Mouse (Mus musculus) limb, embryonic 10.5 days (tissue): Measurements from ENCODE around the gene Smc1a. TPM values are rescaled to one million over a fixed set of nuclear protein-coding genes. Genes with fewer than 3 reads are reported as not detected.

Experiments
- DNase-seq: peaks from one replicate; pipeline ENCODE4 v3.0.0-alpha.2; 2017; ENCODE audit warnings: low spot score
- H3K27ac ChIP-seq: fragments of 300-500 bp; sonication (generic); 2 replicates; pipeline ENCODE4 v1.5.1; 2016; ENCODE audit warnings: mild to moderate bottlenecking
- H3K27me3 ChIP-seq: fragments of 300-500 bp; sonication (generic); 2 replicates; pipeline ENCODE4 v1.6.1; 2016; ENCODE audit warnings: low read depth, mild to moderate bottlenecking; ENCODE audit not compliant: poor library complexity, severe bottlenecking
- H3K36me3 ChIP-seq: fragments of 300-500 bp; sonication (generic); 2 replicates; pipeline ENCODE4 v1.6.1; 2016; ENCODE audit warnings: mild to moderate bottlenecking, moderate library complexity
- H3K4me1 ChIP-seq: fragments of 300-500 bp; sonication (generic); 2 replicates; pipeline ENCODE4 v1.6.1; 2016
- H3K4me3 ChIP-seq: fragments of 300-500 bp; sonication (generic); 2 replicates; pipeline ENCODE4 v1.5.1; 2016; ENCODE audit warnings: mild to moderate bottlenecking, moderate library complexity
- H3K9me3 ChIP-seq: fragments of 300-500 bp; sonication (generic); replicated peaks from 2 replicates; pipeline ENCODE4 v1.6.1; 2016; ENCODE audit warnings: mild to moderate bottlenecking
- WGBS: fragments of 180-500 bp; shearing (Covaris S2); methylation state at CpG from one replicate; pipeline ENCODE4 v1.1.7; 2016; 5-methylcytosine and 5-hydroxymethylcytosine counted together
- polyA plus RNA-seq: library from polyadenylated mRNA; unstranded; fragments of >200 nt; fragmentation: Nextera tagmentation; extraction: Ambion mirVana; gene quantifications from 2 replicates; pipeline ENCODE4 v1.2.1, GENCODE M21; 2016

Smc1a gene
- polyA plus RNA-seq = 91.9 and 110 TPM in 2 replicates

DNA sequence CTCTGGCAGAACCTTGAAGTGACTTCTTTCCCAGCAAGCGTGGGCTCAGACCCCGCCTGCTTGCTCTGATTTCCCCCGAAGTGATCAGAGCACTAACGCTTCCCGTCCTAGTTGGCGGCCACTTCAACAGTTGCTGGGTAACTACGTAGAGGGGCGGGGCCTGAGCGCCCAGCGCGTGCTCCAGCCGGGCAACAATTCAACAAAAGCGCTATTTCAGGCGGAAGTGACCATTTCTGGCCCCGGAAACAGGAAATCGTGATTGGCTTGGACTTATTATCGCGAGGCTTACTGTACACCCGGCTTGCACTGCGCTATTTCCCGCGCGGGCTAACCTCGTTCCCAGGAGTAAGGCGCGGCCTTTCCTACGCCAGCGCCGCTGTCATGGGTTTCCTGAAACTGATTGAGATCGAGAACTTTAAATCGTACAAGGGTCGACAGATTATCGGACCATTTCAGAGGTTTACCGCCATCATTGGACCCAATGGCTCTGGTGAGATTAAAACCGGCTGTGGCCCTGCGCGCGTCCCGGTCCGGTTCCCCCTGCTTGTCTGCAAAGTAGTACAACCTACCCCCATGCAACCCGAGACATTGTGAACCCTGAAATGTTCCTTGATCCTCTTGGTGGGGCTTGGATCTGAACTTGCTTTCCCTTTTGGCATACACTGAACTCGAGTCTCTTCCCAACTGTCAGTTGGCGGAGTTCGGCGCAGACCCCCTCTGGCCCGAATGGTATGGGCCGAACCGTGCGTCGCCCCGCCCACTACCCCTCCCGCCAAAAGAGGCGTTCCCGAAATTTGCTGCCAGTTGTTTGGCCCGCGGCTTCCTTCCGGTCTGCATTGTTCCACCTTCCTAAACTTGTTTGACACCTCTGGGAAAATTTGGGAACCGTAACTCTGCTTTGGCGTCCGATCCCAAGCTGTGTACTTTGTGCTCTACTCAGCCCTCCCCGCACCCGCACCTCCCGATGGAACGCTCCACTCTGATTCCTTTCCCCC, at the start of gene Smc1a, which contains the start of gene Ribc1:
Gene Smc1a, plus strand, starts transcription at position 278 of the 995 bp plus-strand sequence.
Gene Ribc1, minus strand, starts transcription at position 145 of the 995 bp plus-strand sequence.
- peak; percentile 86 for DNase-seq
- H3K36me3 ChIP-seq = peaks cover 12% of the 10 kb centered on the region
- WGBS = 14% methylated on average over 64 of the region's 64 CpGs
- peak within 1 kb of the TSS; percentile 61 for H3K4me3 ChIP-seq
- peak within 1 kb of the TSS; percentile 92 for H3K27ac ChIP-seq
- H3K27me3 ChIP-seq = peaks cover 96% of the 10 kb centered on the region
- H3K4me1 ChIP-seq = peaks cover 6% of the 10 kb centered on the region; the same call in 1 of the 2 replicates
- no peaks in the 10 kb centered on the region for H3K9me3 ChIP-seq

DNA sequence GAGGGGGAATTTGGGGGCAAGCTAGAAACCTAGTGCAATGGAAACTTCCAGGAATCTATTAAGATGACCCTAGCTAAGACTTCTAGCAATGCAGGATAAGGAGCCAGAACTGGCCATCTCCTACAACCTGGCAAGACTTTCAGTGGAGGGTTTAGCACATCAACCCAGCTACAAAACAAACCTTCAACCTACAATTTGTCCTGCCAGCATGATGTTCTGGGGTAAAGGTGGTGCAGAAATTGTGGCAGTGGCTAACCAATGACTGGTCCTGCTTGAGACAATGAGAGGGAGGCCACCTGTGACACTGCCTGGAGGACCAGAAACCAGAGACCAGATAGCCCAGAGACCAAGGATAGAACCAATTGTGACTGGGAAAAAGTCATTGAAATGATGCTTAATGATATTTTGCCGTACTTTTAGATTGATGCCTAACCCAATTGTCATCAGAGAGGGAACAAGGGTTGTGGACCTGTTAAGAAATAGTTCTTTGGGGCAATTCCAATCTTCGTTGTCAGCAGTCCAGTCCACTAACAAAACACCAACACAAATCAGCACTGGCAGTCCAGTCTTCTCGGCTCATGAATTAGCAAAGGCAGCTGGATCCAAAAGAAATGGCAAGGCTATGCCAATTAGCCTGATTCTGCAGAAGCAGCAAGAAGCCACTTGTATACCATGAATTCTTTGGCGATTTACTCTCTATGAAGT, 17.1 kb upstream of the Smc1a start:
- H3K27ac ChIP-seq = no peak overlapping the region
- H3K4me1 ChIP-seq = no peaks in the 10 kb centered on the region
- no peak overlapping the region for H3K4me3 ChIP-seq
- peaks cover 98% of the 10 kb centered on the region for H3K27me3 ChIP-seq
- peaks cover 12% of the 10 kb centered on the region for H3K36me3 ChIP-seq
- WGBS = 74% methylated on average over 4 of the region's 4 CpGs
- H3K9me3 ChIP-seq = no peaks in the 10 kb centered on the region
- DNase-seq = no peak

GRCm38 (mm10) chrX:152001182-152001684, 15.0 kb upstream of the Smc1a start:
- H3K27ac ChIP-seq = peak overlapping the region; percentile 58; the same call in 1 of the 2 replicates
- DNase-seq = no peak
- H3K27me3 ChIP-seq = peaks cover 100% of the 10 kb centered on the region
- no peaks in the 10 kb centered on the region for H3K9me3 ChIP-seq
- H3K4me3 ChIP-seq = peak overlapping the region; percentile 59
- no peaks in the 10 kb centered on the region for H3K4me1 ChIP-seq
- WGBS = 34% methylated on average over 9 of the region's 9 CpGs
- peaks cover 32% of the 10 kb centered on the region for H3K36me3 ChIP-seq

DNA sequence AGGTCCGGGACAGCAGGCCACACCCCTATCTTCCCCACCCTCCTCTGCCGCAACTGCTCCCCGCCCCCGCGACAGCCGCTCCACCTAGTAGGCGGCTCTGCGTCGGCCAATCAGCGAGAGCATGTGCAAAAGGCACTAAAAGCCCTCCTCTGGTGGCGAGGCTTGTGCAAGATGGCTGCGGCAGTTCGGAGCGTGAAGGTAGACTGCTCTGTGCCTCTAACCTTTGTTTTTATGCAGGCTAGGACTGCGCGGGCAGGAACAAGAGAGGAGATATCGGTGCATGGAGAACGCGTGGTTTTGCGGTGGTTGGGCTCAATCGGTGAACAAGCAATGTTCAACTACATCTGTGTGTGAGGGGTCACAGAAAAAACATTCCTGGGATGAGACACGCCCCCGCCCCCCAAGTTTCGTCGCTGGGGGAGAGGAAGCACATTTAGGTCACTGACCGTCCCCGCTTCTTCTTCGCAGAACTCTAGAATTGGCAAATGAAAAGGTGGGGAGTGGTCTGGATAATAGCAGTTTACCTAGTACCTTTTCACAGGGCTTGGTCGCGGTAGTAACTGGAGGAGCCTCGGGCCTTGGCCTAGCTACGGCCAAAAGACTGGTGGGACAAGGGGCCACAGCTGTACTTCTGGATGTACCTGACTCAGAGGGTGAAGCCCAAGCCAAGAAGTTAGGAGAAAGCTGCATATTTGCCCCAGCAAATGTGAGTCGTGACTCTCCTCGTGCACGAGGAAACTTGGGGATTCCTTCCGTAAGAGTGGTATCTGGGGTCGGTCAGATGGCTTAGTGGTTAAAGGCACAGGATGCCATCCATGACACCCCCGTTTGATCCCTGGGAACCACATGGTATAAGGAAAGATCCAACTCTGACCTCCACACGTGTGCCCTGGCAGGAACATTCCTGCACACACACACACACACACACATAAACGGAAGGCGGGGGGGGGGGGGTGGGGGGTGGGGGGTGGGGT, 14.2 kb upstream of the Smc1a start, which contains the start of gene Hsd17b10:
Gene Hsd17b10, plus strand, starts transcription at position 109 of the 974 bp plus-strand sequence.
- no peaks in the 10 kb centered on the region for H3K9me3 ChIP-seq
- peak; percentile 78 for DNase-seq
- peaks cover 40% of the 10 kb centered on the region for H3K36me3 ChIP-seq
- H3K27ac ChIP-seq = peak within 1 kb of the TSS; percentile 80
- no peaks in the 10 kb centered on the region for H3K4me1 ChIP-seq
- H3K27me3 ChIP-seq = peaks cover 100% of the 10 kb centered on the region
- peak within 1 kb of the TSS; percentile 59 for H3K4me3 ChIP-seq
- WGBS = 15% methylated on average over 41 of the region's 41 CpGs

DNA sequence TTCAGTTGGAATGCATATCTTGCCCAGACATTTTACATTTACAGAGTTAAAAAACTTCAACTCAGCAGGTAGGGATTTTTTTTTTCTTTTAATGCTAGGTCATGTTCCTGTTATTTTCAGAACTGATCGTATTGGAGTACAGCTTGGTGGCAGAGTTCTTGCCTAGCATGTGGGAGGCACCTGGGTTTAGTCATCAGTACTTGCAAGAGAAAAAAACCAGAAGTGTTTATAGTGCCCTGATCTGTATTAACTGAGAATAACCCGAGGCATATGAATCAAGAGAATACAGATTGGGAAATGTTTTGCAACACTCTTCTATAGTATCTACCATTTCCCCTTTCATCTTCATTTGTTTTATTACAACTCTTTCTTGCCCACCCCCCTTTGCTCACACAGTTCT, 13.4 kb upstream of the Smc1a start:
- DNase-seq = no peak
- Histone ChIP-seq H3K4me1 (no peaks in the 10 kb centered on the region), H3K36me3 (peaks cover 48% of the 10 kb centered on the region), H3K27ac (no peak overlapping the region), H3K4me3 (peak overlapping the region; percentile 59; the same call in 1 of the 2 replicates), H3K27me3 (peaks cover 100% of the 10 kb centered on the region), H3K9me3 (no peaks in the 10 kb centered on the region)
- 84% methylated on average over 2 of the region's 2 CpGs for WGBS

GRCm38 (mm10) chrX:152007863-152008262, 8.4 kb upstream of the Smc1a start:
- no peak overlapping the region for H3K27ac ChIP-seq
- no peak for DNase-seq
- peaks cover 100% of the 10 kb centered on the region for H3K27me3 ChIP-seq
- 79% methylated on average over 1 of the region's 1 CpGs for WGBS
- H3K4me1 ChIP-seq = no peaks in the 10 kb centered on the region
- H3K4me3 ChIP-seq = no peak overlapping the region
- no peaks in the 10 kb centered on the region for H3K9me3 ChIP-seq
- H3K36me3 ChIP-seq = peaks cover 49% of the 10 kb centered on the region

DNA sequence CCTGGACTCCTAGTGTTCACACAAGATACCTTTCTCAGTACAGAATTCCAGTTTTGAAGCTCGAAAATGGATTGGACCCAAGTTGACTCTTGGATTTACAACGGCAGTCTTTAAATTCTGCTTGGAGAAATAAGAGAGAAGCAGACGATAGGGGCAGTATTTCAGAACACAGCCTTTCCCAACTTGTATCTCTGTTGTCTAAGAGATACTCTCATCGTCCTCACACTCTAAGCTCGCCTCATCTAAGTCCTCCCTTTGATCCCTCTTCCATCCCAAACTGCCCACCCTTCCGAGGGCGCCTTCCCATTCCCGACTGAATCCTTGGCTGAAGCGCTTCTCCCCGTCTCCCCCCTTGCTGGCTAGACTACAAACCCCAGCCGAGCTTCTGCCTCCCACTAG, 477 bp upstream of the Smc1a start:
- Histone ChIP-seq H3K4me3 (peak overlapping the region; percentile 61), H3K4me1 (peaks cover 6% of the 10 kb centered on the region; the same call in 1 of the 2 replicates), H3K9me3 (no peaks in the 10 kb centered on the region), H3K36me3 (peaks cover 12% of the 10 kb centered on the region), H3K27ac (peak overlapping the region; percentile 92), H3K27me3 (peaks cover 96% of the 10 kb centered on the region)
- no peak for DNase-seq
- WGBS = 15% methylated on average over 11 of the region's 11 CpGs

- H3K4me1 ChIP-seq = peaks cover 6% of the 10 kb centered on the region; the same call in 1 of the 2 replicates
- no peak for DNase-seq
- H3K27ac ChIP-seq = peak overlapping the region; percentile 92
- H3K36me3 ChIP-seq = peaks cover 12% of the 10 kb centered on the region
- H3K9me3 ChIP-seq = no peaks in the 10 kb centered on the region
- WGBS = 15% methylated on average over 14 of the region's 14 CpGs
- peak overlapping the region; percentile 61 for H3K4me3 ChIP-seq
- H3K27me3 ChIP-seq = peaks cover 92% of the 10 kb centered on the region
Observed at GRCm38 (mm10) chrX:152017186-152017585, 958 bp downstream of the Smc1a start.

GRCm38 (mm10) chrX:152019294-152019693, 3.1 kb downstream of the Smc1a start:
- Histone ChIP-seq H3K4me3 (no peak overlapping the region), H3K36me3 (peaks cover 17% of the 10 kb centered on the region), H3K4me1 (peaks cover 6% of the 10 kb centered on the region; the same call in 1 of the 2 replicates), H3K9me3 (no peaks in the 10 kb centered on the region), H3K27me3 (peaks cover 92% of the 10 kb centered on the region), H3K27ac (no peak overlapping the region)
- 88% methylated on average over 2 of the region's 2 CpGs for WGBS
- no peak for DNase-seq

DNA sequence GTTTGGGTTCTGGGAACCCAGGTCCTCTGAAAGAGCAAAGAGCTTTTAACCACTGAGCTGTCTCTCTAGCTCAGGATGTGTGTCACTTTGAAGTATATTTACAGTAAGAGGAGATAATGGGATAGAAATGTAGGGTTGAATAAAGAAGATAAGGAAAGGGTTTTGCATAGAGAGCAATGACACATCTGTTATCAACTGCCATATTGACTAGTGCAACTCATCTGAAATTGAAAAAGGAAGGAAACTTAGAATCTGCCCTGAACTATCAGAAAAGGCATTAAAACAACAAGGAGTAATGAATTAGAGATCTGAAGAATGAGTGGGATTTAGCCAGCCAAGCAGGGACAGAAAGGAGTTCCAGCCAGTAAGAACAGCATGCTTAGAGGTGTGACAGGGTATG, 23.6 kb downstream of the Smc1a start:
- Histone ChIP-seq H3K4me3 (no peak overlapping the region), H3K27me3 (peaks cover 88% of the 10 kb centered on the region), H3K27ac (no peak overlapping the region), H3K4me1 (no peaks in the 10 kb centered on the region), H3K9me3 (no peaks in the 10 kb centered on the region), H3K36me3 (peaks cover 78% of the 10 kb centered on the region)
- DNase-seq = no peak

DNA sequence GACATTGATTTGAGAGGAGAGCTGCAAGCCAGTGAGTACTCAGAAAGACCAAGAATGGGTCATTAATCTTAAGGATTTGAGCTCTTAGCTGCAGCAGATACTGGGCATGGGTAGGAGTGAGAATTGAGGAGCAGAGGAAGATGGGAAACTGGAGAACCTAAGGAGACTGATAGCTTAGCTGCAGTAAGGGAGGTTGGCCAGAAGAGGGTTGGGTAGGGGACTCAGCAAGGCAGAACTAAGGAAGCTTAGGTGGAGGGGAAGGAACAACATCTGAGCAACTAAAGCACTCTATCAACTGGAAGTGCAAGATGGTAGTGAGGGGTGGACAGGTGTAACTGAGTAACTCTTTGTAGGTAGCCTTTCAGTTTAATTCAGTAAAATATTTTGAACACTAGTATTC, 31.0 kb downstream of the Smc1a start:
- H3K4me1 ChIP-seq = no peaks in the 10 kb centered on the region
- DNase-seq = no peak
- no peak overlapping the region for H3K4me3 ChIP-seq
- no peaks in the 10 kb centered on the region for H3K9me3 ChIP-seq
- no peak overlapping the region for H3K27ac ChIP-seq
- peaks cover 75% of the 10 kb centered on the region for H3K36me3 ChIP-seq
- peaks cover 96% of the 10 kb centered on the region for H3K27me3 ChIP-seq

- H3K9me3 ChIP-seq = no peaks in the 10 kb centered on the region
- no peak overlapping the region for H3K4me3 ChIP-seq
- no peak overlapping the region for H3K27ac ChIP-seq
- H3K27me3 ChIP-seq = peaks cover 100% of the 10 kb centered on the region
- 69% methylated on average over 3 of the region's 3 CpGs for WGBS
- no peak for DNase-seq
- no peaks in the 10 kb centered on the region for H3K4me1 ChIP-seq
- peaks cover 65% of the 10 kb centered on the region for H3K36me3 ChIP-seq
Observed at GRCm38 (mm10) chrX:152052546-152052945, 36.3 kb downstream of the Smc1a start.
